Mouse (Mus musculus): Measurements from ENCODE around the gene Fancl. TPM values are rescaled to one million over a fixed set of nuclear protein-coding genes. Genes with fewer than 3 reads are reported as not detected.
"Not testable (repeated sequence)": the region's sequence is repeated elsewhere in the genome, so short reads cannot be mapped to it uniquely, and the experiment has no call there.

Gene Fancl
- 10 to 100 TPM in 1 of 2 experiments, 1 to 10 TPM in 1; 8.6 to 10.6 TPM for total RNA-seq (2021)
- long read RNA-seq, experiment 1, partial matches to known transcripts: 0 of 2 reads
- long read RNA-seq, experiment 1, other reads (novel, unspliced or antisense): 1 of 2 reads
- long read RNA-seq, experiment 2, partial matches to known transcripts: 1 of 5 reads
- long read RNA-seq, experiment 2, other reads (novel, unspliced or antisense): 3 of 5 reads

DNA sequence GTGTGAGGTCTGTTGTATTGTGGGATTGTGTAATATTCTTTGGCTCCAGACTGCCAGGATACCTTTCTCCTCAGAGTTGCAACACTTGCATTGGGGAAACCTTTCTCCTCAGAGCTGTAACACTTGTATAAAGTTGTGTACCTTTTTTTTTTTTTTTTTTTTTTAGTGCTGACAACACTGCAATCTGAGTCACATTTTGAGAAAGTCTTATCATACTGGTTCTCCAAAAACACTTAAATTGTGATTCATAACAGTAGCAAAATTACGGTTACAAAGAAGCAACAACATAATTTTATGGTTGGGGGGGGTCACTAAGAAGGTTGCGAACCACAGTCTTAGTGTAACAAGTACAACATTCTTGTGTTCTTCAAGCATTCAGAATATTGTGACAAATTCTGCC is at the start of gene Fancl:
TSS of gene Fancl (plus strand) at position 165 of the 400 bp plus-strand sequence.
- DNase-seq (ENCODE audit: low spot score in 2 of 2): no peak
- intact Hi-C loops (cut with DNase I): no loop called here

DNA sequence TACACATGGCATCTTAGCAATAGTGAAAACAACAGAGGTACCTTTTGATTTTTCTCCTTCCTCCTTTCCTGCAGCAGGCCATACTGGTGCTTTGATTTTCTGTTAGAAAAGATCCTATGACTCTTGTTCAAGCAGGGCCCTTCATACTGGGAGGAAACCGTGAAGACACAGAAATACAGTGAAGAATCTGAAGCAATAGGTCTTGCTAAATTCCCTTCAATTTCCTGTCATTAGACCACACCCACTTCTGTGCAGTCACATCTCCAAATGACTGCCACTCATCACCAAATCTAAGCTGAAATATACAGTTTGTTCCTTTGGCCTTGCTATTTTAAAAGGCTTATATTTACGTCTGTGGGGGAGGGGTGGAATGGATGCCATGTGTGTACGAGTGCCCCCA is 49.1 kb upstream of the Fancl start:
- intact Hi-C loops (cut with DNase I): no loop called here
- DNase-seq (ENCODE audit: low spot score in 2 of 2): no peak

DNA sequence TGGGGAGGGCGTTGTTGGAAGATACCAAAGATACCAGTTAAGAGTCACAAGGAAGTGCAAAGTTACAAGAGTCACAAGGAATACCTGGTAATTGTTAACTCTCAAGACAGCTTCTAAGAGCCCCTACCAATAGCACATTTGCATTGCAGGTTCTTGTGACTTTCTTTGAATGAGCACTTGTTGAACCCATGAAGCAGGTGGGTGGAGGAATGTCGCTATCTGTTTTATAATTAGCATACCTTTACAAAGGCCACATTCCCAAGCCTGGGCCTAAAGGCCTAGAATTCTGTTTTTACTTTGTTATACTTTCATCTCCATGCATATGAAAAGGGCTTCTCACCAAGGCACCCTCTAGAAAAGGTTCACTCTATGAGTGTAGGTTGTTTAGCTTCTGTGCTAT is 15.8 kb upstream of the Fancl start:
- DNase-seq (ENCODE audit: low spot score in 2 of 2); intact Hi-C loops (cut with DNase I): not testable (repeated sequence)

DNA sequence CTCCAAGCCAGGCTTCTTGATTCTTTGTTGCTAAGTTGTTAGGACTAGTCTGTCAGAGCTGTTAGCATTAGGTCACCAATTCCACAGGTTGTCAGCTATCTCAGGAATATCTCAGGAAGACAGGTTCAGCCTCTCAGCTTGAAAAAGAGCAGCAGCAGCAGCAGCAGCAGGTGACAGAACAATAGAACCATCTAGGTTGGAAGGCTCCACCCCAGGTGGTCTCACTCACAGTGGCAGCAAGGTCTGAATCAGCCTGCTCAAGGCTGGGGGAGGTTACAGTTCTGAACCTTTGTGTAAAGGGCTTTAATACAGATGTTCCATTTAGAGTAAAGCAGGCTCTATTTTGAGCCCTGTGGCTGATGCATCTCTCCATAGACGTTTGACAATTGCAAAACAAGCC is 14.0 kb upstream of the Fancl start:
- intact Hi-C loops (cut with DNase I); DNase-seq (ENCODE audit: low spot score in 2 of 2): not testable (repeated sequence)

DNA sequence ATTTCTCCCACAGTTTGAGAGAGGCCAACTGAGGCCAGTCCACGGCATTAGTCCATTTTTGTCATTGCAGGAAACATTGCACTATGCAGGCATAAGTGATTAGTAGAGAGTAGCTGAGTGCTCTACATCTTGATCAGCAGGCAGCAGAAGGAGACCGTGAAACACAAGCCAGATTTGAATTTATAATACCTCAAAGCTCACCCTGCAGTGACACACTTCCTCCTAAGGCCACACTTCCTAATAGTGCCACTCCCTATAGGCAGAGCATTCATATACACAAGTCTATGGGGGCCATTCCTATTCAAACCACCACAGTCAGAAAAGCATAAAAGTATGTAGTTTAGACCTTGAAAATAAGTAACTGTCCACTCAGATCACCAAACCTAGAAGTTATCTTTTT is 11.8 kb upstream of the Fancl start:
- DNase-seq (ENCODE audit: low spot score in 2 of 2): no peak
- intact Hi-C loops (cut with DNase I): no loop called here

DNA sequence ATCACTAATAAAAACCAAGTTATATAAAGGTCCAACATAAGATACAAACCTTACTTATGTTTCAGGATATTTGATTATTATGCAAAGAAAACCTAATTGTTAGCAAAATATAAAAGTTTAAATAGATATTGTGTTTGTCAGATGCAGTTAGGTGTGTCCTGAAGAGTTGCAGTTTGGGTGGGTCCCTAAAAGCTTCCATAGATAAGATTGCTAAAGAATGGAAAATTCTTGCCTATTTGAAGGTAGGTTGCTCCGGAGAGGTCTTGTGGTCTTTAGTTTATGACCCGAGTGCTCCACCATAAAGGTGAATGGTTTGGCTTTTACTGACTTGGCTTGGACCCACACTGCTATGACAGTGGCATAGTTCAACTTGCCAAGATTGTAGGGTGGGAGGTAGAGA is 7.9 kb upstream of the Fancl start:
- intact Hi-C loops (cut with DNase I): no loop called here
- no peak for DNase-seq (ENCODE audit: low spot score in 2 of 2)

DNA sequence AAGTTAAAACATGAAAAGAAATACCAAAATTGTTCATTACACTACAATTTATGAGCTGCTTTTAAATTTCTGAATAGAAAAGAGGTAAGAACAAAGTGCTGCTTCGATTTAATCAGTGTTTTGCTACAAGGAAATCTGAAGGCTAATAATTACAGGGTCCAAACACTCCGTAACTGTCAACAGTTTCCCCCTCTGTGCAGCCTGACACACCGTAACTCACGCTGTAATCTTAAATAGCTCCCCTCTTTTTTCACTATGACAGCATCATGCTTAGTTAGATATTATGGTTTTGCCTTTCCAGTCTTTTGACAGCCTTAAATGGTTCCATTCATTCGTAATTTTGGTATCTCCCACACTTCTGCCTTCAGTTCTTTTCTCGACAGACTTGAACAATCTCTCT is 4.4 kb upstream of the Fancl start:
- intact Hi-C loops (cut with DNase I): no loop called here
- no peak for DNase-seq (ENCODE audit: low spot score in 2 of 2)

DNA sequence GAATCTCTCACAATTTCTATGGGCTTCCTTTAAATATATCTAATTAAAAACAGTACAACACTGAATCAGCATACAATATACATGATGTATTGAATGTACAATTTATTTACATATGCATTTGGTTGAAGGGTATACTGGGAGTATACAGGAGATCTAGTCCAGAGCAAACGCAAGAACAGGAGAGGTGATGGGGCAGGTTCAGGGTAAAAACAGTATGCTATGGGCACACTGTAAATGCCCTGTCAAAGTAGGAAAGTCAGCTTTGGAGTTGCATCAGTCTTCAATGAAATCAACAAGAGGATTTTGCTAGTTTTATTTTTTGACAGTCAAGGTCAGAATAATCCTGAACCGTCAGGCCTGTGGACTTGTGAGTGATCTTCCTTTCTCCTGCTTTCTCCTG is 743 bp downstream of the Fancl start:
- intact Hi-C loops (cut with DNase I): no loop called here

DNA sequence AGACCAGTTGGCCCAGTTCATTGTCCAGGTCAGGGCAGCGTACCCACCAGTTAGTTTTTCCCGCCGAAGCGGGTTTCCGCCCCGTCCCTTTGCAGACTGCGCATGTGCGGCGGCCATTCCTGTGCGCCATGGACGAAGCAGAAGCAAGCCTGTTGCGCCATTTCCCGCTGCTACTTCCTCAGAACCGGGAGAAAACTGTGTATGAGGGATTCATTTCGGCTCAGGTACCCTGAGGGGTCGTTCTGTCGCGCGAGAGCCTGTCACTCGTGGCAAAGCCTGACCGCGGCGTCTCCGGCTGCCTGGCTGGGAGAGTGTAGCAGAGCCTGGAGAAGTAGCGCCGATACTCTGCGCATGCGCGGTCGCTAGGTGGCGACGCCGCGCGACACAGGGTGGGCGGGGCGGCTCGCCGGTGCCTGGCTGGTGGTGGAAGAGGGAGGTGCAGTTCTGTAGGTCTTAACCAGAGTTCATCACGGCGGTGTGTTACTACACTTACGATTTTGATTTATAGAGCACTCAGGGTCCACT is 1.2 kb downstream of the Fancl start:
- intact Hi-C loops (cut with DNase I): no loop called here
- peak; percentile 93 to 94 for DNase-seq (ENCODE audit: low spot score in 2 of 2)

More for the DNA sequence above, 743 bp downstream of the Fancl start:
- no peak for DNase-seq (ENCODE audit: low spot score in 2 of 2)

DNA sequence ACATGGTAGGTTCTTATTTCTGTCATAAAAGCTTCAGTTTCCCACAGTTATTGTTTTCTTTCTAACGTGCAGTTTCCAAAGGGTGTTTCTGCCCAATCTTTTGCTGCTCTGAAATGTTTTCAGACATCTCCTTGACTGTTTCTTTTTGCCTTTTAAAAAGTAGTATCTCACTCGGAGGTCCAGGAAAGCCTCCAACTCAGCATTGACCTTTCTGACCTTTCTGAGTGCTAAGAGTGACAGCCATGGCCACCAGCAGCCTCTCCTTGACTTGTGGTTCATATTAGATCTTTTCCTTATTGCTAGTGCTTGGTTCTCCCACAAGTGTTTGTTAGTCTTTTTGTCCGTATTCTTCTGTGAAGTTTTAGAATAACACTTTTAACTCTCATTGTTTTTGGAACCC is 9.6 kb downstream of the Fancl start:
- intact Hi-C loops (cut with DNase I): no loop called here
- no peak for DNase-seq (ENCODE audit: low spot score in 2 of 2)

DNA sequence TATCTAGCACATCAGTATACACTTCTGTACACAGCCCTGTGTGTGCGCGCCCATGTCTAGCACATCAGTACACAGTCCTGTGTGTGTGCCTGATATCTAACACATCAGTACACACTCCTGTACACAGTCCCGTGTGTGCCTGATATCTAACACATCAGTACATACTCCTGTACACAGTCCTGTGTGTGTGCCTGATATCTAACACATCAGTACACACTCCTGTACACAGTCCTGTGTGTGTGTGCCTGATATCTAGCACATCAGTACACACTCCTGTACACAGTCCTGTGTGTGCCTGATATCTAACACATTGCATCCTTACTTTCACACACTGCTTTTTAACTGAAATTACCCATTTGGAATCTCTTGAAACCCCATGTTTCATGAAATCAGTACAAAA is 27.0 kb downstream of the Fancl start:
- intact Hi-C loops (cut with DNase I): no loop called here
- DNase-seq (ENCODE audit: low spot score in 2 of 2): no peak

DNA sequence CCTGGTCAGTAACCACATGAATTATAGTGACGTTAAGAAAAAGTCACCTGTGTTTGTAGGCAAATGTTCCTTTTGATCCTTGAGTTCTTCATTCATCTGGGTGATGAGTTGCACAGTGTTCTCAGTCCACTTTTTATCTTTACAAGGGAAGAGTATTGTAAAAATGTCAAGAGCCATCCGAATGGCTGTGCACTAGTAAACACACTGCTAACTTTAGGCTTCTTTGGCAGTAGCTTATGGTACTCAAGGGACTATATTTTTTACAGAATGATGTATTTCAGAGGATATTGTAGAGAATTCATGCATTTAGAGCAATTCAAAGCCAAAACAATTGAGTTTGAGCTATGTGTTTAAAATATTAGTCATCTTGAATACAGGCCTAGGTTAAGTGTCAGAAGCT is 35.5 kb downstream of the Fancl start:
- DNase-seq (ENCODE audit: low spot score in 2 of 2): no peak
- intact Hi-C loops (cut with DNase I): no loop called here

DNA sequence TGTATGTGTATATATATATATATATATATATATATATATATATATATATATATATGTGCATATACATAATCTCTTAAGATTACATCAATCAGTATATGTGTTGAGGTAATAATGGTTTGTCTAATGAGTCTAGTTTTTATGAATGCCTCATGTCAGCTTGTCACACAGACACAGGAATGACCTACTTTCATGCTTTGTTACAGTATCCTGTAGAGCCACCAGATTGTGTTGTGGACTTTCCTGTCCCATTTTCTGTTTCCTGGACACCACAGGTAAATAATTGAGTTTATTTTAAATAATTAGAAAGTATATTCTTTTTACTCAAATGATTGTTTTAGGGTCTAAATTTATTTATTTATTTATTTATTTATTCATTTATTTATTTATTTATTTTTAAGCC is 48.3 kb downstream of the Fancl start:
- DNase-seq (ENCODE audit: low spot score in 2 of 2): no peak
- intact Hi-C loops (cut with DNase I): no loop called here

DNA sequence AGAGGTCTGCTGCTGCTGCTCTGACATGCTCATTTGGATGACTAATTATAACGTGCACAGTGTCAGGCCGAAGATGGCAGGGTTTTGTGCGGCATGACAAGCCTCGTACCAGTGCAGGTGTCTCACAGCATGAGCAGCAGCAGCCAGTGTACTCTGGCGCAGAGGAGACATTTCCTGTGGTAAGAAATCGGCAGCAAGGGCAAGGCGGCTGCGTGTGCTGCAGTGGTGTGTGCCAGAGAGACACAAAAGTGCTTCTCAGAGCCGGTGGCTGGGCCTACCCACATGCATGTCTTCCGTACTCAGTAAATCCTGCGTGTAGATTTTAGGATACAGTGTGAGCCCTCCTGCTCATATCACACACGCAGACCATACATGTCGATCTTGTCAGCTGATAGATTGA is 51.9 kb downstream of the Fancl start:
- intact Hi-C loops (cut with DNase I): no loop called here

DNA sequence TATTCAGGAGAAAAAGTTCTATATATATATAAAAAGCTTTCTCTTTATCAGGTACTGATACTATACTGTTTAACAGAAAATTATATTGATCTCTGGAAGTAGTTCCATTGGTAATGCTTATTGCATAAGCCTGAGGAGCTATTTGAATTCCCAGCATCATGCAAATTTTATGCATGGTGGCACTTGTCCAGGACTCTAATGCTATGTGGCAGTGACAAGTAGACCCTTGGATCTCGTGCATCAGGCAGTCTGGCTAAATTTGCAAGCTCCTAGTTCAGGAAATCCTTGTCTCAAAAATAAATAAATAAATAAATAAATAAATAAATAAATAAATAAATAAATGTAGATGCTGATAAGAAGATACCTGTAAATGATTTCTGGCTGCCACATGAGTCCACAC is 55.2 kb downstream of the Fancl start:
- DNase-seq (ENCODE audit: low spot score in 2 of 2): no peak
- intact Hi-C loops (cut with DNase I): no loop called here

More for the DNA sequence above, 51.9 kb downstream of the Fancl start:
- peak; percentile 3 to 18 for DNase-seq (ENCODE audit: low spot score in 2 of 2)

DNA sequence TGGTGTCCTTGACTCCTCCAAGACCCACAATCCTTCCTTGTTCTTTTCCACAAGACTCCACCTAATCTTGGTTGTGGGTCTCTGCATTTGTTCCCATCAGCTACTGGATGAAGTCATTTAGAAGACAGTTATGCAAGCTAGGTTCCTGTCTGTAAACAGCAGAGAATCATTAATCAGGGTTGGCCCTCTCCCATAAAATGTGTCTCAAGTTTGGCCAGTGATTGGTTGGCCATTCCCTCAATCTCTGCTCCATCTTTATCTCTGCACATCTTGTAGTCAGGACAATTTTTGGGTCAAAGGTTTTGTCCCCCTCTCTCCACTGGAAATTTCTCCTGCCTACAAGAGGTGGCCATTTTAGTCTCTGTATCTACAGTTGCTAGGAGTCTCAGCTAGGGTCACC is 58.4 kb downstream of the Fancl start:
- intact Hi-C loops (cut with DNase I): no loop called here
- no peak for DNase-seq (ENCODE audit: low spot score in 2 of 2)

DNA sequence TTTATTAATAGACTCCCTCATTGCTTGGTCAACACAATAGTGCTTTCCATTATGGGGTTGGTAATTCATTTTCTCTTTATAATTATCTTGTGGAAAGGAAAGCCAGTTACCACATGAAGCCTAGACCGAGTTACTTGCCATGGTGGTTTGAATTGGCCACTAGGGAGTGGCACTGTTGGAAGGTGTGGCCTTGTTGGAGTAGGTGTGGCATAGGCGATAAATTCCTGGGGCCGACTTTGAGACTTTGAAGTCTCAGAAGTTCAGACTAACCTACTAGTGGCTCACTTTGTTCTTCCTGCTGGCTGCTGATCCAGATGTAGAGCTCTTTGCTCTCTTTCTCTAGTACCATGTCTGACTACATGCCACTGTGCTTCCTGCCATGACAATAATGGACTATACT is 63.9 kb downstream of the Fancl start:
- DNase-seq (ENCODE audit: low spot score in 2 of 2): no peak
- intact Hi-C loops (cut with DNase I): no loop called here

DNA sequence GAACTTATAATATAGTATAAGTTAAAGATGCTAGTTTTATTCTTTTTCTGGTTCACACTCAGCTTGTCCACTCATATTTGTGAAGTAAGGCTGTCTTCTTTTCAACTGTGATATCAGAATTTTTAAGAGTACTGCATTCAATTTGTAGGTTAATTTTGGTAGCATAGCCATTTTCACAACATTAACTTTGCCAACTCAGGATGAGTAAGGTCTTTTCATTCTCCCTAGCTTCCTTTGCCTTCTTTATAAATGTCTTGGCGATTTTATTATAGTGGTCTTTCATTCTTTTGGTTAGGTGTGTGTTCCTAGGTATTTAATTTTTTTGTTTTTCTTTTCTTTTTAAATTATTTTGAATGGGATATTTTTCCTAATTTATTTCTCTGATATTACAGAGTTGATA is 64.7 kb downstream of the Fancl start:
- intact Hi-C loops (cut with DNase I): no loop called here
- no peak for DNase-seq (ENCODE audit: low spot score in 2 of 2)

DNA sequence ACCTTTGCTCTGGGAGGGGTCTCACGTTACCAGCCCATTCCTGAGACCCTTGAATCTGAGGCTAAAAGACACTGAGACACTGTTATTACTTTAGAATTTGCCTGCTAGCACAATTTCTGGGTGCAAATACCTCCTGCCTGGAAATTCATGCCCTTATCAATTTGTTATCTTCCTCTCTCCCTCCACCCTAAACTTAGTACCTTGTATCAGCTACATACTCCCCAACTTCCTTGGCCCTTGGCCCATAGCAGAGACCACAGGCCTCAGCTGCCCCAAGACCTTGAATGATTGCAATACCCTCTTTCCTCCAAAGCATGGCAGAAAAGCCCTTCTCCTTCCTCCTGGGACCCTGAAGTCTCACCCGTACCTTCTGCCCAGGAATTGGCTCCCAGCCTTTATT is 65.3 kb downstream of the Fancl start:
- intact Hi-C loops (cut with DNase I): no loop called here

DNA sequence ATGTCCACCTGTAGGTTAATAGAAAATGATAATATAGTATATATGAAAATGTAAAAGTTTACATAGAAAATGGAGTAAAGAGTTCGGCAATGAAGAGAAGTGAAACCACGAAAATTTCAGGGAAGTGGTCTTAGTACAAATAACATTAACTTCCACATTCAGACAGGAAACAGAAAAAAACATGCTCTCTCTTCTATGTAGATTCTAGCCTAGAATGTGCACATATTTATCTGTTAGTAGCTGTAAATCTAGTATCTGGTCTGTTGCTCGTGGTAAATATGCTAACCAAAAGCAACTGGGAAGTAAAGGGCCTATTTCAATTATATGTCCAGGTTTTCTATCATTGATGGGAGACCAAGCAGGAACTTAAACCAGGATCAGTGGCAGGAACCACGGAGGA is 66.8 kb downstream of the Fancl start:
- intact Hi-C loops (cut with DNase I): no loop called here
- DNase-seq (ENCODE audit: low spot score in 2 of 2): no peak

More for the DNA sequence above, 65.3 kb downstream of the Fancl start:
- DNase-seq (ENCODE audit: low spot score in 2 of 2): no peak

DNA sequence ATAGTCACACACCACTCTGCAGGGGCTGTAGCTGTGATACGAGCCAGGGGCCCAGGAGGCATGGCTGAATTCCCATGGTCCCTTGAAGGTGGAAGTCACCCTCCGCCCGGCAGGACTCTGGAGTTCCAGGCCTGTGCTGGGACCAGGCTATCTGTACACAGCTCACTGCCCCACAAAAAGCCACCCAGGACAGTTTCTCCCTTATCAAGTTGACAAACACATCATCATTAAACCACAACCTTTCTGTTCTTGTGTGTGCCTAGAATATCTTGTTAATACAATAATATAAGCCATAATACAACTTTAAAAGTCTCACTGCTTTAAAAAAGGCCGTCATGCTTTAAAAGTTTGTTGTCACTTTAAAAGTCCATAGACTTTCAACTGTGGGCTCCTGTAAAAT is 68.1 kb downstream of the Fancl start:
- no peak for DNase-seq (ENCODE audit: low spot score in 2 of 2)
- intact Hi-C loops (cut with DNase I): no loop called here

Data from left cerebral cortex, postnatal 14 days (tissue).